ENCODE assay signal across 8 mouse cellular contexts in genomic region chr9:62677641-62678549, GRCm38 (mm10). TPM values are rescaled to one million over a fixed set of nuclear protein-coding genes. Genes with fewer than 3 reads are reported as not detected.
DNase-seq lines count a peak whose midpoint lies in the region; ATAC-seq and TF ChIP-seq lines count a peak whose summit lies in the region.

Gene Itga11 (plus strand): TSS chr9:62677826.

- peak; percentile 48; the same call in 1 of the 2 replicates for ATAC-seq in midbrain, embryonic 15.5 days (replicated peaks)

- peak in 1 of 2 experiments; percentile 16 for DNase-seq in layer of hippocampus, adult 2 months (ENCODE audit: low spot score in 2 of 2)
- DNase-seq in layer of hippocampus, adult 11-12 months (ENCODE audit: low spot score) = no peak
- peak; percentile 24 to 53 for DNase-seq in adrenal gland, postnatal 36 days
- peak; percentile 19 to 45 for DNase-seq in gastrocnemius, postnatal 36 days
- peak; percentile 72 for DNase-seq in kidney, postnatal 10 days
- DNase-seq in adipocyte (ENCODE audit: low spot score) = no peak
- DNase-seq in thymus, postnatal 25 days = no peak

- peak within 1 kb of the TSS; percentile 70 for H3K4me2 ChIP-seq in midbrain, embryonic 15.5 days

- peak within 1 kb of the TSS; percentile 70 for H3K27ac ChIP-seq in layer of hippocampus, adult 2 months
- H3K27ac ChIP-seq in midbrain, embryonic 15.5 days = no peak within 1 kb of the TSS

- H3K27me3 ChIP-seq in midbrain, embryonic 15.5 days (replicated peaks) = peaks cover 32% of the 10 kb centered on the region

- H3K4me3 ChIP-seq in layer of hippocampus, adult 2 months = peak within 1 kb of the TSS; percentile 54
- H3K4me3 ChIP-seq in midbrain, embryonic 15.5 days = peak within 1 kb of the TSS; percentile 38

- 0 out of 2 replicates have a peak within 1 kb of the TSS, but pooled peaks have one; percentile 21 for H3K9ac ChIP-seq in midbrain, embryonic 15.5 days

- intact Hi-C loops in gastrocnemius, postnatal 36 days (cut with DNase I) = no loop called here

- no peak for TF ChIP-seq CTCF in layer of hippocampus, adult 2 months (conservative IDR thresholded peaks at IDR 0.05)

- H3K36me3 ChIP-seq in midbrain, embryonic 15.5 days (replicated peaks) = no peaks in the 10 kb centered on the region

- peaks cover 16% of the 10 kb centered on the region for H3K4me1 ChIP-seq in midbrain, embryonic 15.5 days

- WGBS in midbrain, embryonic 15.5 days = under 1% methylated on average over 44 of the region's 45 CpGs

- H3K9me3 ChIP-seq in midbrain, embryonic 15.5 days = no peaks in the 10 kb centered on the region

RNA-seq across cellular contexts. Expression of gene Itga11, which starts in this region (rescaled TPM):
- total RNA-seq in layer of hippocampus, adult 2 months (2021) = 1 to 10 TPM; 4.5 to 5.3 TPM
- total RNA-seq in adrenal gland, postnatal 36 days (2021) = 1 to 10 TPM; 1.8 to 2.2 TPM
- total RNA-seq in gastrocnemius, postnatal 36 days (2021) = 1 to 10 TPM; 3.2 to 3.3 TPM
- polyA plus RNA-seq in midbrain, embryonic 15.5 days (2015; fragmentation: Nextera tagmentation; extraction: Ambion mirVana) = 1.3 and 1.4 TPM in 2 replicates

Comparison
In these comparisons a context has a peak if more than half of its experiments do, and no peak if none do; other contexts are left out.
1. DNase-seq: peak in adrenal gland, postnatal 36 days (2 of 2), gastrocnemius, postnatal 36 days (2 of 2) and kidney, postnatal 10 days (single experiment); none in layer of hippocampus, adult 11-12 months (single experiment), adipocyte (single experiment) and thymus, postnatal 25 days (single experiment).